22 mouse cellular contexts compared by ENCODE assay signal in genomic region chr3:9424637-9425036, GRCm38 (mm10).
DNase-seq lines count a peak whose midpoint lies in the region; ATAC-seq lines count a peak whose summit lies in the region.
"Had no signal": no experiment of that assay in that cellular context is flagged by ENCODE, and none has a peak within 500 bp of the region (broad histone marks: within the 10 kb centered on the region; RNA-seq: fewer than 3 reads in every experiment).

No protein-coding gene starts in this region.

- no peak overlapping the region for H3K4me3 ChIP-seq in neural tube, embryonic 15.5 days (replicated peaks)
- H3K4me3 ChIP-seq: forebrain, embryonic 10.5 days; heart, adult 2 months; heart, embryonic 10.5 days; heart, embryonic 13.5 days; hindbrain, embryonic 12.5 days; hindbrain, embryonic 15.5 days had no signal

- intact Hi-C loops in heart, postnatal 10 days (cut with DNase I) = no loop called here

- no peaks in the 10 kb centered on the region for H3K9me3 ChIP-seq in neural tube, embryonic 15.5 days (replicated peaks)
- H3K9me3 ChIP-seq: forebrain, embryonic 10.5 days; heart, embryonic 10.5 days; heart, embryonic 13.5 days; hindbrain, embryonic 12.5 days; hindbrain, embryonic 15.5 days had no signal

- no peaks in the 10 kb centered on the region for H3K4me1 ChIP-seq in neural tube, embryonic 15.5 days
- H3K4me1 ChIP-seq: forebrain, embryonic 10.5 days; heart, embryonic 13.5 days; hindbrain, embryonic 12.5 days; hindbrain, embryonic 15.5 days had no signal

- 69% methylated on average over 6 of the region's 6 CpGs for WGBS in neural tube, embryonic 15.5 days

- H3K4me2 ChIP-seq in neural tube, embryonic 15.5 days = no peak overlapping the region
- H3K4me2 ChIP-seq: heart, embryonic 13.5 days; hindbrain, embryonic 12.5 days; hindbrain, embryonic 15.5 days had no signal

- no peak for ATAC-seq in neural tube, embryonic 15.5 days (ENCODE audit: low FRiP score)
- ATAC-seq: CD4-positive, CD25-positive, alpha-beta regulatory T cell, adult 4 months; forebrain, embryonic 14.5 days; inflammation-experienced regulatory T-cells, adult 6 months; intestine, embryonic 16.5 days had no signal

- peak; percentile 61 for DNase-seq in heart, adult 11 months
- no peak for DNase-seq in heart, postnatal 10 days
- no peak for DNase-seq in neural tube, embryonic 10.5 days (ENCODE audit: extremely low spot score, low spot score)
- DNase-seq in adrenal gland, postnatal 10 days = peak; percentile 58
- DNase-seq in adrenal gland, postnatal 36 days = peak; percentile 59 to 70
- no peak for DNase-seq in spleen, adult 18-20 months
- DNase-seq in kidney, adult 11 months = no peak
- DNase-seq: cerebellum, adult 18-20 months; cerebellum, adult 9-10 months; cerebellum, postnatal 14 days; gastrocnemius, postnatal 25 days; heart, adult 2 months had no signal

- no peak overlapping the region for H3K9ac ChIP-seq in neural tube, embryonic 15.5 days (replicated peaks)
- H3K9ac ChIP-seq: heart, embryonic 13.5 days; hindbrain, embryonic 12.5 days; hindbrain, embryonic 15.5 days had no signal

- H3K27ac ChIP-seq in neural tube, embryonic 15.5 days (replicated peaks) = 0 out of 2 replicates have a peak overlapping the region, but pooled peaks have one; percentile 18
- H3K27ac ChIP-seq: forebrain, embryonic 10.5 days; heart, adult 2 months; heart, embryonic 10.5 days; heart, embryonic 13.5 days; hindbrain, embryonic 12.5 days; hindbrain, embryonic 15.5 days had no signal

- H3K27me3 ChIP-seq in neural tube, embryonic 15.5 days (replicated peaks) = no peaks in the 10 kb centered on the region
- H3K27me3 ChIP-seq: heart, embryonic 13.5 days; hindbrain, embryonic 12.5 days; hindbrain, embryonic 15.5 days had no signal

- no peaks in the 10 kb centered on the region for H3K36me3 ChIP-seq in neural tube, embryonic 15.5 days
- H3K36me3 ChIP-seq: forebrain, embryonic 10.5 days; heart, embryonic 10.5 days; heart, embryonic 13.5 days; hindbrain, embryonic 12.5 days; hindbrain, embryonic 15.5 days had no signal

Comparison
In these comparisons a context has a peak if more than half of its experiments do, and no peak if none do; other contexts are left out.
1. DNase-seq: peak in heart, adult 11 months (single experiment), adrenal gland, postnatal 10 days (single experiment) and adrenal gland, postnatal 36 days (2 of 2); none in heart, postnatal 10 days (0 of 2), neural tube, embryonic 10.5 days (single experiment), spleen, adult 18-20 months (0 of 2) and kidney, adult 11 months (single experiment).